Mouse (Mus musculus) heart, adult 2 months (tissue): ENCODE results near the gene Fbxw7.

ENCODE experiments used
- CTCF ChIP-seq: fragments of 200-600 bp; IDR thresholded peaks from 2 replicates; pipeline ENCODE4 v1.8.1; 2022; ENCODE audit warnings: antibody characterized with exemption, mild to moderate bottlenecking, moderate library complexity
- EP300 ChIP-seq: fragments of 200-500 bp; IDR thresholded peaks from 2 replicates; pipeline ENCODE4 v1.6.1; 2011; ENCODE audit warnings: low read depth, low read length, control low read depth; ENCODE audit not compliant: insufficient read depth
- POLR2A ChIP-seq: fragments of 200-500 bp; IDR thresholded peaks from 2 replicates; pipeline ENCODE4 v1.6.1; 2011; ENCODE audit warnings: mild to moderate bottlenecking, low read depth, low read length, control low read depth; ENCODE audit not compliant: insufficient read depth

GRCm38 (mm10) chr3:84775067-84775423 is 40.0 kb upstream of the Fbxw7 start:
- no peak for TF ChIP-seq CTCF
- TF ChIP-seq POLR2A = no peak
- TF ChIP-seq EP300 = no peak
